Mouse (Mus musculus): ENCODE measurements at regions not wholly inside any gene's neighbourhood (a gene's known extent, or its start where the extent isn't known, plus 50 kb on each side); places are given as distances from the start of the nearest gene placed in this dataset.

GRCm38 (mm10) chr12:32273474-32273873 is 65.0 kb upstream of the Pik3cg start:
- DNase-seq, result no peak

- no peak for DNase-seq
Measured at GRCm38 (mm10) chr12:32279861-32280260, 71.4 kb upstream of the Pik3cg start.

GRCm38 (mm10) chr12:32280309-32280708 is 71.8 kb upstream of the Pik3cg start:
- no peak for DNase-seq

GRCm38 (mm10) chr12:32282371-32283163 is 74.1 kb upstream of the Pik3cg start:
- no peak for DNase-seq

GRCm38 (mm10) chr12:32285039-32285438 is 76.6 kb upstream of the Pik3cg start:
- DNase-seq, result no peak

- DNase-seq, result no peak
Measured at GRCm38 (mm10) chr12:32286652-32287051, 78.2 kb upstream of the Pik3cg start.

- no peak for DNase-seq
Measured at GRCm38 (mm10) chr12:32291145-32291544, 82.7 kb upstream of the Pik3cg start.

- DNase-seq, result peak; percentile 52
Measured at GRCm38 (mm10) chr12:32291962-32292748, 83.7 kb upstream of the Pik3cg start.

GRCm38 (mm10) chr12:32292749-32293128 is 84.3 kb upstream of the Pik3cg start:
- peak; percentile 3 for DNase-seq

- DNase-seq, result no peak
Measured at GRCm38 (mm10) chr12:32297431-32297830, 81.1 kb upstream of the Ccdc71l start.

- DNase-seq, result no peak
Measured at GRCm38 (mm10) chr12:32299714-32300113, 78.8 kb upstream of the Ccdc71l start.

GRCm38 (mm10) chr12:32305736-32306135 is 72.8 kb upstream of the Ccdc71l start:
- DNase-seq, result no peak

GRCm38 (mm10) chr12:32306326-32306725 is 72.2 kb upstream of the Ccdc71l start:
- no peak for DNase-seq

GRCm38 (mm10) chr12:32307280-32308006 is 71.1 kb upstream of the Ccdc71l start:
- no peak for DNase-seq

GRCm38 (mm10) chr12:32315099-32315783 is 63.3 kb upstream of the Ccdc71l start:
- DNase-seq, result no peak
